Mouse (Mus musculus): ENCODE results near the gene Zbtb44. TPM values are rescaled to one million over a fixed set of nuclear protein-coding genes. Genes with fewer than 3 reads are reported as not detected.
A peak's percentile ranks its signal among the peaks of the same experiment; 100 is the strongest.

Gene Zbtb44
- polyA plus RNA-seq, 1 experiment from 2014 or later: 6.3 TPM

DNA sequence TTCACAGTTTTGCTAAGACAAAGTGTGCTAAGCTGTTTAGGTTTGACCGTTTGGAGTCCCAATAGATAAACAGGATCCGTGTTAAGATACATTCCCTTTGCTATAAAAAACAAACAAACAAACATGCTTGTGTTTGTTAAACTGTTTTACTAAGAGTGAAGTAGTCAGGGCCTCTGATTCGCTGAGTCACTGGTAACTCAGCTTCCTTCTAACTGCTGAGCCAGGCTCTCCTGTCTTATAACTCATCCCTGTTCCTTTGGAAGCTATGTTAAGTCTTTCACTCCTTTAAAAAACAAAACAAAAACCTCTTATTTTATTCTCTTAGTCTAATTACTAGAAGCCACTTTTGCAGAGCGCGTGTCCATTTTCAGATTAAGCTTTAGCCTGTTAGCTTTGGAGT, 41.8 kb downstream of the Zbtb44 start:
- Histone ChIP-seq H3K4me3 (ENCODE audit: low read depth, low read length) (no peak overlapping the region), H3K9me3 (replicated peaks; ENCODE audit: control insufficient read depth, low read length) (no peaks in the 10 kb centered on the region), H3K27ac (replicated peaks; ENCODE audit: low read depth, low read length) (no peak overlapping the region), H3K9ac (replicated peaks; ENCODE audit: low read length) (no peak overlapping the region), H3K4me2 (ENCODE audit: low read depth, low read length) (no peak overlapping the region), H3K36me3 (replicated peaks; ENCODE audit: control insufficient read depth, insufficient read depth, low read depth, low read length) (no peaks in the 10 kb centered on the region; the same call in 1 of the 2 replicates), H3K4me1 (ENCODE audit: control insufficient read depth, insufficient read depth, low read length) (no peaks in the 10 kb centered on the region), H3K27me3 (ENCODE audit: control insufficient read depth, insufficient read depth, low read length) (no peaks in the 10 kb centered on the region)
- ATAC-seq (replicated peaks; ENCODE audit: insufficient number of reproducible peaks, low FRiP score, low TSS enrichment, low read depth) (no peak), DNase-seq (ENCODE audit: low spot score) (no peak)
- 88% methylated on average over 5 of the region's 5 CpGs for WGBS

DNA sequence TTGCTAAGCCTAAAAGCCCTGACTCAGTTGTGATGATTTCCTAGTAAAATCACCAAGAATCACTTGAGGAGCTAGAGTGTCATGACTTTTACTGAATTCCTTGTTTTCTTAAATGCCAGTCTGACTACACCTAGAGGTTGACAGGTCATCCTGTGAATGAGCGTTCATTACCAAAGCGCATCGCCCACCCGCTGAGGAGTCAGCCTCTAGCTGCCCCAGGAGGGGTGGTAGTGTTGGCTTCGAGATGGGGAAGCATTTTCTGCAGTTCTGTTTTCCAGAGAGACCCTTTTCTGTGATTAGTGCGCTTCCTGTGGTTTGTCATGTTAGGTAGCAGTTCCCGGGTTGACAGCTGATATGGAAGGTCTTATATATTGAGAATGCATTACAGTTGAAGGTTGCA, 43.4 kb downstream of the Zbtb44 start:
- WGBS: 78% methylated on average over 7 of the region's 7 CpGs
- no peaks in the 10 kb centered on the region for H3K9me3 ChIP-seq (replicated peaks; ENCODE audit: control insufficient read depth, low read length)
- ATAC-seq (replicated peaks; ENCODE audit: insufficient number of reproducible peaks, low FRiP score, low TSS enrichment, low read depth): no peak
- H3K27me3 ChIP-seq (ENCODE audit: control insufficient read depth, insufficient read depth, low read length): no peaks in the 10 kb centered on the region
- no peak overlapping the region for H3K4me2 ChIP-seq (ENCODE audit: low read depth, low read length)
- H3K9ac ChIP-seq (replicated peaks; ENCODE audit: low read length): no peak overlapping the region
- no peaks in the 10 kb centered on the region for H3K4me1 ChIP-seq (ENCODE audit: control insufficient read depth, insufficient read depth, low read length)
- H3K36me3 ChIP-seq (replicated peaks; ENCODE audit: control insufficient read depth, insufficient read depth, low read depth, low read length): no peaks in the 10 kb centered on the region; the same call in 1 of the 2 replicates
- DNase-seq (ENCODE audit: low spot score): no peak
- H3K27ac ChIP-seq (replicated peaks; ENCODE audit: low read depth, low read length): no peak overlapping the region
- no peak overlapping the region for H3K4me3 ChIP-seq (ENCODE audit: low read depth, low read length)

DNA sequence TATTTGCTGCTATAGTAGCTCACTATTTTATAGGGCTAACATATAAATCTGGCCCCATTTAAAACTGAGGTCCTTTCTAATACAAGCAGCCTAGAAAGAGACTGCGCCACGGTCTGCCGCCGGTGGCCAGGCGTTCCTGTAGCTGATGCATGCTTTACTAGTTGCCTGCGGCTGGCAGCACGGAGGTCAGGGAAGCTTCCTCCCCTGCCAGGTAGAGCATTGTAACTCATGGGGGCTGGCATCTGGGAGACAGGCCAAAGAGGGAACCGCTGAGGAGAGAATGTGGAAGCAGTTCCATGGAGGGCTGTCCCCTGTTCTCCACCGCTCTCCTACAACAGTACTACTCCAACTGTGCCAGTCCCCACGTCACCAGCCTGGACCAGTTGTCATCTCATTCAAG, 44.4 kb downstream of the Zbtb44 start:
- Histone ChIP-seq H3K4me3 (ENCODE audit: low read depth, low read length) (no peak overlapping the region), H3K27me3 (ENCODE audit: control insufficient read depth, insufficient read depth, low read length) (no peaks in the 10 kb centered on the region), H3K9ac (replicated peaks; ENCODE audit: low read length) (no peak overlapping the region), H3K27ac (replicated peaks; ENCODE audit: low read depth, low read length) (no peak overlapping the region), H3K9me3 (replicated peaks; ENCODE audit: control insufficient read depth, low read length) (no peaks in the 10 kb centered on the region), H3K36me3 (replicated peaks; ENCODE audit: control insufficient read depth, insufficient read depth, low read depth, low read length) (no peaks in the 10 kb centered on the region), H3K4me1 (ENCODE audit: control insufficient read depth, insufficient read depth, low read length) (no peaks in the 10 kb centered on the region), H3K4me2 (ENCODE audit: low read depth, low read length) (no peak overlapping the region)
- 90% methylated on average over 10 of the region's 10 CpGs for WGBS
- no peak for DNase-seq (ENCODE audit: low spot score)
- ATAC-seq (replicated peaks; ENCODE audit: insufficient number of reproducible peaks, low FRiP score, low TSS enrichment, low read depth): no peak

DNA sequence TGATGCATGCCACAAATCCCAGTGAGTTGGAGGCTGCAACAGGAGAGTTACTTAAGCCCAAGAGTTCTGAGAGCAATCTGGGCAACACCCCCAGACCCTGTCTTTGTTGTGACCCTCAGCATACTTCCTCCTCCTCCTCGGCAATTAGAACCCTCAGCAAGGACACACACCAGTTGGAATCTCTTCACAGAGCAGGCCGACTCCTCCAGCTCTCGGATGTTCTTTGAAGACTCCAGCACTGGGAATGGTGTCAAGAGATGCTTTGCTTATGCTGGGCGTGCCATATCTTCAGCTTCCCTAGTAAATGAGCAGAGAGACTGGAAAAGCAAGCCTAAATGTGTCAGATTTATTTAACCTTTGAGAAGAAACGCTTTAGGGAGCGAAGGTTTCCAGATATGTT, 50.3 kb downstream of the Zbtb44 start:
- ATAC-seq (replicated peaks; ENCODE audit: insufficient number of reproducible peaks, low FRiP score, low TSS enrichment, low read depth): no peak
- WGBS: 81% methylated on average over 6 of the region's 6 CpGs
- Histone ChIP-seq H3K4me2 (ENCODE audit: low read depth, low read length) (no peak overlapping the region), H3K4me1 (ENCODE audit: control insufficient read depth, insufficient read depth, low read length) (no peaks in the 10 kb centered on the region), H3K27ac (replicated peaks; ENCODE audit: low read depth, low read length) (no peak overlapping the region), H3K4me3 (ENCODE audit: low read depth, low read length) (no peak overlapping the region), H3K9ac (replicated peaks; ENCODE audit: low read length) (no peak overlapping the region), H3K27me3 (ENCODE audit: control insufficient read depth, insufficient read depth, low read length) (no peaks in the 10 kb centered on the region), H3K9me3 (replicated peaks; ENCODE audit: control insufficient read depth, low read length) (no peaks in the 10 kb centered on the region), H3K36me3 (replicated peaks; ENCODE audit: control insufficient read depth, insufficient read depth, low read depth, low read length) (no peaks in the 10 kb centered on the region)
- no peak for DNase-seq (ENCODE audit: low spot score)

DNA sequence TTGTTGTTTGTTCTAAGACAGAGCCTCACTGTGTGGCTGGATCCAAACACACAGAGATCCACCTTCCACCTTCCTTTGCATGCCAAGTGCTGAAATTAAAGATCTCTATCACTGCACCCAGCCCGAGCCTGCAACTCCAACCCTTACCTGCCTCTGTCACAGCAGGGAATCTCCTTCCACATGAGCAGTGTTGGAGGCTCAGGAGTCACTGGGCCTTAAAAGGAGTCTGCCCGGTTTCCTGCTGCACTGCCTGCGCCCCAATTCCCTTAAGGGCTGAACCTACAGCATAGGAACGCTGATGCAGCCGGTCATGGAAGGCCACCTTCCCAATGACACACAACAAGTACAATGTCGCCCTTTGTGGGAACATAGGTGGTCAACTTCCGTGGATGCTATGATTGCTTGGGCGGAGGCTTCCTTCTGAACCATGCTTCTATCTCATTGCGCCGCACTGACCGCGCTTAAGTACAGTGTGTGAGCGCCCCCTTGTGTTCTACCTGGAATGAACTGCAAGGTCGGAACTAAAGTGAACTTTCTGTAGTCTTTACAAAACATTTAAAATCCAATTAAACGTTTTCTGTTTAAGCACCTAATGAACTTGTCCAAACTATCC, 51.7 kb downstream of the Zbtb44 start:
- Histone ChIP-seq H3K9ac (replicated peaks; ENCODE audit: low read length) (0 out of 2 replicates have a peak overlapping the region, but pooled peaks have one; percentile 0), H3K4me3 (ENCODE audit: low read depth, low read length) (no peak overlapping the region), H3K27me3 (ENCODE audit: control insufficient read depth, insufficient read depth, low read length) (no peaks in the 10 kb centered on the region), H3K36me3 (replicated peaks; ENCODE audit: control insufficient read depth, insufficient read depth, low read depth, low read length) (no peaks in the 10 kb centered on the region), H3K27ac (replicated peaks; ENCODE audit: low read depth, low read length) (no peak overlapping the region), H3K4me2 (ENCODE audit: low read depth, low read length) (peak overlapping the region; percentile 30; the same call in 1 of the 2 replicates), H3K9me3 (replicated peaks; ENCODE audit: control insufficient read depth, low read length) (no peaks in the 10 kb centered on the region), H3K4me1 (ENCODE audit: control insufficient read depth, insufficient read depth, low read length) (no peaks in the 10 kb centered on the region)
- DNase-seq (ENCODE audit: low spot score) (peak; percentile 88), ATAC-seq (replicated peaks; ENCODE audit: insufficient number of reproducible peaks, low FRiP score, low TSS enrichment, low read depth) (0 out of 2 replicates have a peak, but pooled peaks have one; percentile 18)
- WGBS: 7% methylated on average over 15 of the region's 15 CpGs

DNA sequence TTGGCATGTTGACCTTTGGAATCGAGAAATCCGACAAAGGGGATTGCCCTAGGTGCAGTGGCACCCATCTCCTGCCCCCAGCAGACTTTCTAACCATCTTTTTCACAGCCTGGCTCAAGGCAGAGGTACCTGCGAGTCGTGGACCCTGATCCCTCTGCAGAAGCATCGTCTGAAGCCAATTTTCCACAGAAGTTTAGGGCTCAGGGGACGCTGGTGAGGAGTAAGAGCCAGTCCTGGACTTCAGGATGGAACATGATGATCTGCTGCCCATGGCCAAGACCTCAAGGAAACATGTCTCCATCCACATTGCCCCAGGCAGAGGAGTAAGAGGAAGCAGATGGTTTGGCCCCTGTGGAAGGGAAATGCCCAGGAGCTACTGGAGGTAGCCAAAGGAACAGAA, 52.3 kb downstream of the Zbtb44 start:
- H3K9ac ChIP-seq (replicated peaks; ENCODE audit: low read length): no peak overlapping the region
- H3K36me3 ChIP-seq (replicated peaks; ENCODE audit: control insufficient read depth, insufficient read depth, low read depth, low read length): no peaks in the 10 kb centered on the region
- H3K27ac ChIP-seq (replicated peaks; ENCODE audit: low read depth, low read length): no peak overlapping the region
- H3K4me1 ChIP-seq (ENCODE audit: control insufficient read depth, insufficient read depth, low read length): no peaks in the 10 kb centered on the region
- WGBS: 73% methylated on average over 6 of the region's 6 CpGs
- DNase-seq (ENCODE audit: low spot score) (no peak), ATAC-seq (replicated peaks; ENCODE audit: insufficient number of reproducible peaks, low FRiP score, low TSS enrichment, low read depth) (no peak)
- no peak overlapping the region for H3K4me3 ChIP-seq (ENCODE audit: low read depth, low read length)
- no peaks in the 10 kb centered on the region for H3K27me3 ChIP-seq (ENCODE audit: control insufficient read depth, insufficient read depth, low read length)
- no peak overlapping the region for H3K4me2 ChIP-seq (ENCODE audit: low read depth, low read length)
- H3K9me3 ChIP-seq (replicated peaks; ENCODE audit: control insufficient read depth, low read length): no peaks in the 10 kb centered on the region

DNA sequence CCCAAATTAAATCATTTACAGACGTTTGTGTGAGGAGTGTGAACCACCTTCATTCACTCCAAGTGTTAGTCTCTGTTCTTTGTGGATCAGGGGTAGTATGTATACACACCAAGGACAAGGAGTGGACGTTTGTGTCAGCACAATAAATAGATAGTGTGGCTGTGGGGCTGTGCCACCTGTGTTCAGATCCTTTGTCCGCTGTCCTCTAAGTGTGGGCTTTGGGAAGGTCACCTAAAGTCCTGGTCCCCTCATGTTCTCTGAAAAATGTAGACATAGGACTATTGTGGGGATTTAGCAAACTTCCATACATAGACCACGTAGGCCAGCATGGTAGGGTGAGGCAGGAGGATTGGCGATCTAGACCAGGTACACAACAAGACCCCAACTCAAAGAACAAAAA, 55.1 kb downstream of the Zbtb44 start:
- Histone ChIP-seq H3K27me3 (ENCODE audit: control insufficient read depth, insufficient read depth, low read length) (no peaks in the 10 kb centered on the region), H3K27ac (replicated peaks; ENCODE audit: low read depth, low read length) (no peak overlapping the region), H3K4me1 (ENCODE audit: control insufficient read depth, insufficient read depth, low read length) (no peaks in the 10 kb centered on the region), H3K4me2 (ENCODE audit: low read depth, low read length) (no peak overlapping the region), H3K4me3 (ENCODE audit: low read depth, low read length) (no peak overlapping the region), H3K9ac (replicated peaks; ENCODE audit: low read length) (no peak overlapping the region), H3K36me3 (replicated peaks; ENCODE audit: control insufficient read depth, insufficient read depth, low read depth, low read length) (no peaks in the 10 kb centered on the region), H3K9me3 (replicated peaks; ENCODE audit: control insufficient read depth, low read length) (no peaks in the 10 kb centered on the region)
- DNase-seq (ENCODE audit: low spot score): no peak
- ATAC-seq (replicated peaks; ENCODE audit: insufficient number of reproducible peaks, low FRiP score, low TSS enrichment, low read depth): no peak
- 69% methylated on average over 5 of the region's 5 CpGs for WGBS

DNA sequence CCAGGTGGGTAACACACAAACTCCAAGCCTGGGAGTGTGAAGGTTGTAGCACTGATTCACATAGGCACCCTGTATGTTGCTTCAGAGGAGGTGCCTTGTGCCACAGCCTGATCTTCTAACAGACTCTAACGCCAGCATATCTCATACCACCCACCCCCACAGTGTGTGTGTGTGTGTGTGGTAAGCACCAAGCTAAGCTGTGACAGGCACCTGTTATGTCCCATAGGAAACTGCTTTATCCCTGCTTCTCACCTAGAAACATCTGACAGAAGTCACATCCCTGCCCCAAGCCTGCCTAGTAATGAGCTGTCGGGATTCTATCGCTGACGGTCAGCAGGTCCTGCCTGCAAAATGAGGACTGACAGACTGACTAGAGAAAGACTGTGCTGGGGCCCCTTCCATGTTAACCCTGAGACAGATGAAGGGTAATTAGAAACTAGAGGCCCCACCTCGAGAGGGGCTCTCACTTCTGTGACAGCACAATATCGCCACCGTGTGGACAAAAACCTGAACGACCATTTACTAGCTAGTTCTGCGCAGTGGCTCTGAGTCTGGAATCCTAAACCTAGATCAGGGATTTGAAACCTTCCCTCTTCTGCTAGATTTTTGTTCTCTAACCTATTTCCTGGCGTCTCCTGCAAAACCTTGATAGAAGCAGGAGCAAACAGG, 55.8 kb downstream of the Zbtb44 start:
- Histone ChIP-seq H3K4me2 (ENCODE audit: low read depth, low read length) (no peak overlapping the region), H3K27ac (replicated peaks; ENCODE audit: low read depth, low read length) (no peak overlapping the region), H3K4me1 (ENCODE audit: control insufficient read depth, insufficient read depth, low read length) (no peaks in the 10 kb centered on the region), H3K36me3 (replicated peaks; ENCODE audit: control insufficient read depth, insufficient read depth, low read depth, low read length) (no peaks in the 10 kb centered on the region), H3K9ac (replicated peaks; ENCODE audit: low read length) (no peak overlapping the region), H3K9me3 (replicated peaks; ENCODE audit: control insufficient read depth, low read length) (no peaks in the 10 kb centered on the region), H3K27me3 (ENCODE audit: control insufficient read depth, insufficient read depth, low read length) (no peaks in the 10 kb centered on the region), H3K4me3 (ENCODE audit: low read depth, low read length) (no peak overlapping the region)
- whole genome bisulfite sequencing: 16% methylated on average over 10 of the region's 10 CpGs
- ATAC-seq (replicated peaks; ENCODE audit: insufficient number of reproducible peaks, low FRiP score, low TSS enrichment, low read depth): 0 out of 2 replicates have a peak, but pooled peaks have one; percentile 20
- peak; percentile 89 for DNase-seq (ENCODE audit: low spot score)

All from embryonic facial prominence, embryonic 11.5 days (tissue).